Mouse (Mus musculus) liver, adult 2 months (tissue): ENCODE measurements around the gene Lrrc8b.

Experiments used
- CTCF ChIP-seq: fragments of 200-500 bp; IDR thresholded peaks from 2 replicates; pipeline ENCODE4 v1.5.1; 2011; ENCODE audit warnings: low read depth, low read length, control low read depth
- POLR2A ChIP-seq: fragments of 200-500 bp; IDR thresholded peaks from 2 replicates; pipeline ENCODE4 v1.6.1; 2011; ENCODE audit warnings: low read length, control low read depth; ENCODE audit not compliant: insufficient read depth; ENCODE audit errors: extremely low read depth

GRCm38 (mm10) chr5:105418851-105419250 is 3.3 kb downstream of the Lrrc8b start:
- TF ChIP-seq POLR2A (no peak), CTCF (no peak)
